Mouse (Mus musculus): ENCODE results near the gene Orm1. TPM values are rescaled to one million over a fixed set of nuclear protein-coding genes. Genes with fewer than 3 reads are reported as not detected.
A peak's percentile ranks its signal among the peaks of the same experiment; 100 is the strongest.

Gene Orm1
- polyA plus RNA-seq, 1 experiment: 43.2 TPM

- Histone ChIP-seq H3K4me1 (ENCODE audit: control insufficient read depth, insufficient read depth, low read length) (no peaks in the 10 kb centered on the region), H3K4me3 (replicated peaks; ENCODE audit: control insufficient read depth, low read depth, low read length) (no peak within 1 kb of the TSS), H3K27ac (ENCODE audit: control insufficient read depth, insufficient read depth, low read depth, low read length, poor library complexity) (no peak within 1 kb of the TSS)
- 58% methylated on average over 5 of the region's 5 CpGs for WGBS
- TF ChIP-seq CTCF (IDR thresholded peaks at IDR 0.05; ENCODE audit: control insufficient read depth, insufficient read depth, low read length): no peak
- TF ChIP-seq POLR2A (IDR thresholded peaks at IDR 0.05; ENCODE audit: borderline replicate concordance, control insufficient read depth, low read depth, low read length): no peak
Observed at GRCm38 (mm10) chr4:63362150-63362549, 17.8 kb downstream of the Orm1 start, which contains the start of gene Orm2. Gene Orm2 (plus strand): TSS chr4:63362449.

GRCm38 (mm10) chr4:63368577-63368976 lies 24.2 kb downstream of the Orm1 start:
- Histone ChIP-seq H3K27ac (ENCODE audit: control insufficient read depth, insufficient read depth, low read depth, low read length, poor library complexity) (no peak overlapping the region), H3K4me3 (replicated peaks; ENCODE audit: control insufficient read depth, low read depth, low read length) (no peak overlapping the region), H3K4me1 (ENCODE audit: control insufficient read depth, insufficient read depth, low read length) (no peaks in the 10 kb centered on the region; the same call in 1 of the 2 replicates)
- 33% methylated on average over 4 of the region's 4 CpGs for WGBS
- TF ChIP-seq POLR2A (IDR thresholded peaks at IDR 0.05; ENCODE audit: borderline replicate concordance, control insufficient read depth, low read depth, low read length) (no peak), CTCF (IDR thresholded peaks at IDR 0.05; ENCODE audit: control insufficient read depth, insufficient read depth, low read length) (peak; percentile 100)

GRCm38 (mm10) chr4:63370897-63371296 lies 26.5 kb downstream of the Orm1 start:
- Histone ChIP-seq H3K27ac (ENCODE audit: control insufficient read depth, insufficient read depth, low read depth, low read length, poor library complexity) (no peak overlapping the region), H3K4me3 (replicated peaks; ENCODE audit: control insufficient read depth, low read depth, low read length) (no peak overlapping the region), H3K4me1 (ENCODE audit: control insufficient read depth, insufficient read depth, low read length) (peaks cover 4% of the 10 kb centered on the region; the same call in 1 of the 2 replicates)
- TF ChIP-seq CTCF (IDR thresholded peaks at IDR 0.05; ENCODE audit: control insufficient read depth, insufficient read depth, low read length) (no peak), POLR2A (IDR thresholded peaks at IDR 0.05; ENCODE audit: borderline replicate concordance, control insufficient read depth, low read depth, low read length) (no peak)
- 82% methylated on average over 7 of the region's 7 CpGs for WGBS

- WGBS: 29% methylated on average over 3 of the region's 3 CpGs
Observed at GRCm38 (mm10) chr4:63371890-63372289, 27.5 kb downstream of the Orm1 start.

GRCm38 (mm10) chr4:63373404-63373803 lies 29.0 kb downstream of the Orm1 start:
- WGBS: 66% methylated on average over 8 of the region's 8 CpGs
- Histone ChIP-seq H3K4me3 (replicated peaks; ENCODE audit: control insufficient read depth, low read depth, low read length) (no peak overlapping the region), H3K4me1 (ENCODE audit: control insufficient read depth, insufficient read depth, low read length) (peaks cover 4% of the 10 kb centered on the region; the same call in 1 of the 2 replicates), H3K27ac (ENCODE audit: control insufficient read depth, insufficient read depth, low read depth, low read length, poor library complexity) (peak overlapping the region; percentile 69)
- no peak for TF ChIP-seq CTCF (IDR thresholded peaks at IDR 0.05; ENCODE audit: control insufficient read depth, insufficient read depth, low read length)
- no peak for TF ChIP-seq POLR2A (IDR thresholded peaks at IDR 0.05; ENCODE audit: borderline replicate concordance, control insufficient read depth, low read depth, low read length)

More at GRCm38 (mm10) chr4:63371890-63372289, 27.5 kb downstream of the Orm1 start:
- TF ChIP-seq CTCF (IDR thresholded peaks at IDR 0.05; ENCODE audit: control insufficient read depth, insufficient read depth, low read length) (peak; percentile 73), POLR2A (IDR thresholded peaks at IDR 0.05; ENCODE audit: borderline replicate concordance, control insufficient read depth, low read depth, low read length) (no peak)
- H3K4me1 ChIP-seq (ENCODE audit: control insufficient read depth, insufficient read depth, low read length): peaks cover 4% of the 10 kb centered on the region; the same call in 1 of the 2 replicates
- H3K4me3 ChIP-seq (replicated peaks; ENCODE audit: control insufficient read depth, low read depth, low read length): no peak overlapping the region
- no peak overlapping the region for H3K27ac ChIP-seq (ENCODE audit: control insufficient read depth, insufficient read depth, low read depth, low read length, poor library complexity)

GRCm38 (mm10) chr4:63374331-63374730 lies 30.0 kb downstream of the Orm1 start:
- WGBS: 56% methylated on average over 12 of the region's 12 CpGs
- peak overlapping the region; percentile 89 for H3K27ac ChIP-seq (ENCODE audit: control insufficient read depth, insufficient read depth, low read depth, low read length, poor library complexity)
- no peak overlapping the region for H3K4me3 ChIP-seq (replicated peaks; ENCODE audit: control insufficient read depth, low read depth, low read length)
- peaks cover 4% of the 10 kb centered on the region; the same call in 1 of the 2 replicates for H3K4me1 ChIP-seq (ENCODE audit: control insufficient read depth, insufficient read depth, low read length)
- TF ChIP-seq POLR2A (IDR thresholded peaks at IDR 0.05; ENCODE audit: borderline replicate concordance, control insufficient read depth, low read depth, low read length) (peak; percentile 47; the same call in 1 of the 2 replicates), CTCF (IDR thresholded peaks at IDR 0.05; ENCODE audit: control insufficient read depth, insufficient read depth, low read length) (no peak)

GRCm38 (mm10) chr4:63375367-63375766 lies 31.0 kb downstream of the Orm1 start:
- no peak for TF ChIP-seq POLR2A (IDR thresholded peaks at IDR 0.05; ENCODE audit: borderline replicate concordance, control insufficient read depth, low read depth, low read length)
- no peak for TF ChIP-seq CTCF (IDR thresholded peaks at IDR 0.05; ENCODE audit: control insufficient read depth, insufficient read depth, low read length)
- Histone ChIP-seq H3K27ac (ENCODE audit: control insufficient read depth, insufficient read depth, low read depth, low read length, poor library complexity) (peak overlapping the region; percentile 89), H3K4me3 (replicated peaks; ENCODE audit: control insufficient read depth, low read depth, low read length) (no peak overlapping the region), H3K4me1 (ENCODE audit: control insufficient read depth, insufficient read depth, low read length) (peaks cover 4% of the 10 kb centered on the region; the same call in 1 of the 2 replicates)
- WGBS: 93% methylated on average over 1 of the region's 1 CpGs

GRCm38 (mm10) chr4:63377483-63377882 lies 33.1 kb downstream of the Orm1 start:
- Histone ChIP-seq H3K4me3 (replicated peaks; ENCODE audit: control insufficient read depth, low read depth, low read length) (no peak overlapping the region), H3K4me1 (ENCODE audit: control insufficient read depth, insufficient read depth, low read length) (peaks cover 4% of the 10 kb centered on the region), H3K27ac (ENCODE audit: control insufficient read depth, insufficient read depth, low read depth, low read length, poor library complexity) (no peak overlapping the region)
- WGBS: 70% methylated on average over 7 of the region's 7 CpGs
- TF ChIP-seq POLR2A (IDR thresholded peaks at IDR 0.05; ENCODE audit: borderline replicate concordance, control insufficient read depth, low read depth, low read length) (no peak), CTCF (IDR thresholded peaks at IDR 0.05; ENCODE audit: control insufficient read depth, insufficient read depth, low read length) (peak; percentile 38; the same call in 1 of the 2 replicates)

Measured in bone marrow, adult 2 months (tissue).